Mouse (Mus musculus) CD4-positive helper T cell, adult 2 months (primary cell): Measurements from ENCODE around the gene Dio3.

ENCODE experiments used
- DNase-seq: peaks from one replicate; pipeline ENCODE4 v3.0.0-alpha.2; 2012; ENCODE audit warnings: low read depth, missing footprints, low spot score

The Dio3 gene

DNA sequence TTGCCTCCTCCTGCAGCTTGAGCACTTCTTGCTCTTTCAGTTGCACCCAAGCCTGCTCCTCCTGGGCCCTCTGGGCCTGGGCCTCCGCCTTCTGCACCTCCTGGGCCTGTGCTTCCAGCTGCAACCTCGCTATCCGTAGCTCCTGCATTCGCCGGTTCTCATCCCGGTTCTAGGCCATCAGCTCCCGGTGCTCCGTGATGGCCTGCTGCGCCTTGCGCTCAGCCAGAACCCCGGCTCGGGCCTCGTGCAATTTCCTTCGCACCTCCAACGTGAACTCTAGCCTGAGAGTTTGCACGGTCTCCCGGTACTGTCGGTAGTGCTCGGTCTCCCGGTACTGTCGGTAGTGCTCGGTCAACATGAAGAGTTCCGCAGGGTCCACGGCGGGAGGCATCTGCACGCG is 40.8 kb downstream of the Dio3 start:
- no peak for DNase-seq
